Mouse (Mus musculus): Measurements from ENCODE around the gene Lat2. TPM values are rescaled to one million over a fixed set of nuclear protein-coding genes. Genes with fewer than 3 reads are reported as not detected.
A peak's percentile ranks its signal among the peaks of the same experiment; 100 is the strongest.

The Lat2 gene
- polyA plus RNA-seq, 1 experiment from 2014 or later: 4.0 TPM

GRCm38 (mm10) chr5:134637820-134638367 lies 23.1 kb upstream of the Lat2 start:
- H3K4me3 ChIP-seq (replicated peaks): peak overlapping the region; percentile 68
- 16% methylated on average over 5 of the region's 5 CpGs for WGBS
- peak overlapping the region; percentile 92 for H3K9ac ChIP-seq
- H3K4me2 ChIP-seq: peak overlapping the region; percentile 67
- no peaks in the 10 kb centered on the region for H3K27me3 ChIP-seq (replicated peaks)
- ATAC-seq (ENCODE audit: insufficient read depth, low FRiP score, low read depth): no peak
- H3K9me3 ChIP-seq: no peaks in the 10 kb centered on the region
- H3K36me3 ChIP-seq: peaks cover 13% of the 10 kb centered on the region
- peak overlapping the region; percentile 95 for H3K27ac ChIP-seq
- peaks cover 6% of the 10 kb centered on the region; the same call in 1 of the 2 replicates for H3K4me1 ChIP-seq

DNA sequence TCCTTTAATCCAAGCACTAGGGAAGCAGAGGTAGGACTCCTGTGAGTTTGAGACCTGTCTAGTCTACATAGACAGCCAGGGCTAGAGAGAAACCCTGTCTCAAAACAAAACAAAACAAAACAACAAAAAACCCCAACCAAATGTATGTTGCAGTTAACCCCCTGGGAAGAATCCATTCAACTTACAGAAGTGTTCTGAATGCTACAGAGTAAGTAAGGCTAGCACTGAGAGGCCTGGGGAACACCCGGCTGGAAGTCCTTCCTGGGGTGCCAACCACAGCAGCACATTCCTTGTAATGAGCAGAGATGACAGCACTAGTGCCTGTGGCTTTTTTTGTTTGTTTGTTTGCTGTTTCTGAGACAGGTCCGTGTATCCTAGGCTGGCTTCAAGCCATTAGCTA lies 18.0 kb upstream of the Lat2 start:
- no peak overlapping the region for H3K27ac ChIP-seq
- H3K4me3 ChIP-seq (replicated peaks): no peak overlapping the region
- no peak for ATAC-seq (ENCODE audit: insufficient read depth, low FRiP score, low read depth)
- peaks cover 5% of the 10 kb centered on the region; the same call in 1 of the 2 replicates for H3K4me1 ChIP-seq
- H3K27me3 ChIP-seq (replicated peaks): no peaks in the 10 kb centered on the region
- no peak overlapping the region for H3K9ac ChIP-seq
- no peak overlapping the region for H3K4me2 ChIP-seq
- no peaks in the 10 kb centered on the region for H3K9me3 ChIP-seq
- H3K36me3 ChIP-seq: peaks cover 20% of the 10 kb centered on the region
- WGBS: 55% methylated on average over 2 of the region's 2 CpGs

DNA sequence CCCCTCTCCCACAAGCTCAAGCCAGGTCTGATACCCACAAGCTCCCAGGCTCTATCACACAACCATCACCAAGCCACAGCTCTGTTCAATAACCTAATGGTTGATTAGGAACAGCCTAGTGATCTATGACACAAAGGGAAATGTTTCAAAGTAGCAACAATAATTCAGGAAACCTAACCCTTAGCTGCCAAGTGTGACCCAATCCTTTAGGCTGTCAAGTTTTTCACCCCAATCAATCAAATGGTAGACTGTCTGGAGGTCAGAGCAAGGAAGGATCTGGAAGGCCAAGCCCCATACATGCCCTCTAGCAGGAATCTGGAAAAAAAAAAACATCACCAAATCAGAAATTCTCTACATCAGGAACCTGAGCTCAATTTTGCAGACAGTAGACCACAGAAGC lies 16.0 kb upstream of the Lat2 start:
- H3K27ac ChIP-seq: no peak overlapping the region
- H3K4me3 ChIP-seq (replicated peaks): no peak overlapping the region
- peaks cover 35% of the 10 kb centered on the region for H3K36me3 ChIP-seq
- no peak for ATAC-seq (ENCODE audit: insufficient read depth, low FRiP score, low read depth)
- no peaks in the 10 kb centered on the region for H3K27me3 ChIP-seq (replicated peaks)
- no peaks in the 10 kb centered on the region for H3K9me3 ChIP-seq
- H3K4me1 ChIP-seq: peaks cover 4% of the 10 kb centered on the region; the same call in 1 of the 2 replicates
- H3K9ac ChIP-seq: 0 out of 2 replicates have a peak overlapping the region, but pooled peaks have one; percentile 11
- no peak overlapping the region for H3K4me2 ChIP-seq

- Histone ChIP-seq H3K4me2 (no peak overlapping the region), H3K9me3 (no peaks in the 10 kb centered on the region), H3K9ac (no peak overlapping the region), H3K27me3 (replicated peaks) (no peaks in the 10 kb centered on the region), H3K27ac (no peak overlapping the region), H3K4me1 (peaks cover 4% of the 10 kb centered on the region; the same call in 1 of the 2 replicates), H3K4me3 (replicated peaks) (no peak overlapping the region), H3K36me3 (peaks cover 41% of the 10 kb centered on the region)
- WGBS: 59% methylated on average over 4 of the region's 4 CpGs
- ATAC-seq (ENCODE audit: insufficient read depth, low FRiP score, low read depth): peak; percentile 21; the same call in 1 of the 2 replicates
These were observed 14.7 kb upstream of the Lat2 start for GRCm38 (mm10) chr5:134629508-134629907.

GRCm38 (mm10) chr5:134622069-134622468 lies 7.2 kb upstream of the Lat2 start:
- Histone ChIP-seq H3K36me3 (peaks cover 83% of the 10 kb centered on the region), H3K9me3 (no peaks in the 10 kb centered on the region), H3K4me2 (no peak overlapping the region), H3K9ac (no peak overlapping the region), H3K4me1 (no peaks in the 10 kb centered on the region), H3K27me3 (replicated peaks) (no peaks in the 10 kb centered on the region), H3K4me3 (replicated peaks) (no peak overlapping the region), H3K27ac (no peak overlapping the region)
- WGBS: 76% methylated on average over 2 of the region's 2 CpGs
- no peak for ATAC-seq (ENCODE audit: insufficient read depth, low FRiP score, low read depth)

DNA sequence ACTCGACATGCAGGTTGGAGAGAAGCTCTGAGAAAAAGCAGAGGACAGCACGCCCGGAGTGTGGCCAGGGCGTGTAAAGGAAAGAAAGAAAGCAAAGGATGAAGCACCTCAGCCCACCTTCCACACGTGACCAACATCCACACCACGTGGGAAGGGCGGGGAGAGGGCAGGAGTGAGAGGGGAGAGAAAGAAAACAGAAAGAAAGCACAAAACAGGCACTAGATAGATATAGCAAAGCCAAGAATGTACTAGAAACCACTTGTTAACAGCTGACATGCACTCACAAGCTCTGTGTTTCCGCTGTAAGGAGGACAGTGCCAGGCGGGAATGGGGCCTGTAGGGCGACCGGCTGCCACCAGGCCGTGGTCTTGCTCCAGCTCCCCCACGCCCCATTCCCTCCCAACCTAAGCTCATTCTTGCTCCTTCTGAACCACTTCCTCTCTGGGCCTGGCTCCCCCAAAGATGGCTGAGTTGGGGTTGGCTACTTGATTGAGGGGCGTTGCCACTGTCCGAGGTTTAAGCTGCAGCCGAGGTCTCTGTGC lies 6.3 kb upstream of the Lat2 start:
- H3K4me3 ChIP-seq (replicated peaks): no peak overlapping the region
- WGBS: 89% methylated on average over 16 of the region's 16 CpGs
- H3K36me3 ChIP-seq: peaks cover 74% of the 10 kb centered on the region

GRCm38 (mm10) chr5:134620457-134620856 lies 5.6 kb upstream of the Lat2 start:
- no peaks in the 10 kb centered on the region for H3K27me3 ChIP-seq (replicated peaks)
- peaks cover 69% of the 10 kb centered on the region for H3K36me3 ChIP-seq
- no peak overlapping the region for H3K9ac ChIP-seq
- WGBS: 87% methylated on average over 9 of the region's 9 CpGs
- no peak overlapping the region for H3K4me2 ChIP-seq
- no peaks in the 10 kb centered on the region for H3K9me3 ChIP-seq
- H3K4me3 ChIP-seq (replicated peaks): no peak overlapping the region
- no peak for ATAC-seq (ENCODE audit: insufficient read depth, low FRiP score, low read depth)
- no peak overlapping the region for H3K27ac ChIP-seq
- no peaks in the 10 kb centered on the region for H3K4me1 ChIP-seq

More for the DNA sequence above, 6.3 kb upstream of the Lat2 start:
- ATAC-seq (ENCODE audit: insufficient read depth, low FRiP score, low read depth): no peak
- no peaks in the 10 kb centered on the region for H3K9me3 ChIP-seq
- no peaks in the 10 kb centered on the region for H3K4me1 ChIP-seq
- H3K4me2 ChIP-seq: no peak overlapping the region
- no peak overlapping the region for H3K9ac ChIP-seq
- no peak overlapping the region for H3K27ac ChIP-seq
- no peaks in the 10 kb centered on the region for H3K27me3 ChIP-seq (replicated peaks)

GRCm38 (mm10) chr5:134617071-134617470 lies 2.2 kb upstream of the Lat2 start:
- H3K36me3 ChIP-seq: peaks cover 39% of the 10 kb centered on the region
- WGBS: 62% methylated on average over 3 of the region's 3 CpGs
- H3K27ac ChIP-seq: no peak overlapping the region
- no peaks in the 10 kb centered on the region for H3K4me1 ChIP-seq
- ATAC-seq (ENCODE audit: insufficient read depth, low FRiP score, low read depth): no peak
- H3K27me3 ChIP-seq (replicated peaks): no peaks in the 10 kb centered on the region
- H3K9ac ChIP-seq: no peak overlapping the region
- H3K4me2 ChIP-seq: no peak overlapping the region
- no peak overlapping the region for H3K4me3 ChIP-seq (replicated peaks)
- H3K9me3 ChIP-seq: no peaks in the 10 kb centered on the region

DNA sequence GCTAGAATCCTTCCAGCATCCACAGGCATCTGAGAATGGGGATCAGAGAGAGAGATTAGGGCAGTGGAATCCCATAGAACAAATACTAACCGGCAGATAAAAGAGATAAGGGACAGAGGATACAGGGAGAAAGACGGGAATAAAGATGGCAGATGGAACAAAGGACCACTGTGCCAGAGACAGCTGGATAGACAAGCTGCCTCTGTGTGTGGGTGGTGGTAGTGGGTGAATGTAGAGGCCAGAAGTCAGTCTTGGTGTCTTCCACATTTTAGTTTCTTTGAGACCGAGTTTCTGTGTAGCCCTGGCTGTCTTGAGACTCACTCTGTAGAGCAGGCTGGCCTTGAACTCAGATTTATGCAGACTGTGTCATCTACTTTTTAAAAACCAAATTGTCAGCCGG lies 955 bp upstream of the Lat2 start:
- H3K4me2 ChIP-seq: no peak overlapping the region
- H3K9me3 ChIP-seq: no peaks in the 10 kb centered on the region
- 72% methylated on average over 4 of the region's 4 CpGs for WGBS
- no peaks in the 10 kb centered on the region for H3K4me1 ChIP-seq
- no peak overlapping the region for H3K4me3 ChIP-seq (replicated peaks)
- peaks cover 26% of the 10 kb centered on the region for H3K36me3 ChIP-seq
- no peaks in the 10 kb centered on the region for H3K27me3 ChIP-seq (replicated peaks)
- H3K27ac ChIP-seq: no peak overlapping the region
- no peak overlapping the region for H3K9ac ChIP-seq
- no peak for ATAC-seq (ENCODE audit: insufficient read depth, low FRiP score, low read depth)

GRCm38 (mm10) chr5:134615380-134615779 lies 555 bp upstream of the Lat2 start:
- H3K4me3 ChIP-seq (replicated peaks): no peak overlapping the region
- no peak for ATAC-seq (ENCODE audit: insufficient read depth, low FRiP score, low read depth)
- H3K4me1 ChIP-seq: no peaks in the 10 kb centered on the region
- no peak overlapping the region for H3K27ac ChIP-seq
- H3K36me3 ChIP-seq: peaks cover 22% of the 10 kb centered on the region
- no peaks in the 10 kb centered on the region for H3K27me3 ChIP-seq (replicated peaks)
- no peak overlapping the region for H3K4me2 ChIP-seq
- no peaks in the 10 kb centered on the region for H3K9me3 ChIP-seq
- 80% methylated on average over 8 of the region's 8 CpGs for WGBS
- H3K9ac ChIP-seq: no peak overlapping the region

GRCm38 (mm10) chr5:134614296-134614695 lies 529 bp downstream of the Lat2 start:
- Histone ChIP-seq H3K4me1 (no peaks in the 10 kb centered on the region), H3K9me3 (no peaks in the 10 kb centered on the region), H3K4me2 (no peak overlapping the region), H3K9ac (no peak overlapping the region), H3K36me3 (peaks cover 12% of the 10 kb centered on the region), H3K27me3 (replicated peaks) (no peaks in the 10 kb centered on the region), H3K27ac (no peak overlapping the region), H3K4me3 (replicated peaks) (no peak overlapping the region)
- ATAC-seq (ENCODE audit: insufficient read depth, low FRiP score, low read depth): no peak
- 86% methylated on average over 8 of the region's 8 CpGs for WGBS

GRCm38 (mm10) chr5:134613727-134614126 lies 1.1 kb downstream of the Lat2 start:
- Histone ChIP-seq H3K36me3 (peaks cover 9% of the 10 kb centered on the region; the same call in 1 of the 2 replicates), H3K9me3 (no peaks in the 10 kb centered on the region), H3K27ac (no peak overlapping the region), H3K9ac (no peak overlapping the region), H3K4me3 (replicated peaks) (no peak overlapping the region), H3K27me3 (replicated peaks) (no peaks in the 10 kb centered on the region), H3K4me1 (no peaks in the 10 kb centered on the region), H3K4me2 (no peak overlapping the region)
- no peak for ATAC-seq (ENCODE audit: insufficient read depth, low FRiP score, low read depth)
- 76% methylated on average over 9 of the region's 9 CpGs for whole genome bisulfite sequencing

Data from stomach, embryonic 15.5 days (tissue).